Mouse (Mus musculus) G1E (cell line): ENCODE results near the gene Gpm6a. TPM values are rescaled to one million over a fixed set of nuclear protein-coding genes. Genes with fewer than 3 reads are reported as not detected.

ENCODE experiments used
- ATAC-seq: 2 replicates; pipeline ENCODE4 v1.8.0; 2016; ENCODE audit warnings: mild to moderate bottlenecking; ENCODE audit not compliant: insufficient number of reproducible peaks, poor library complexity, low FRiP score, severe bottlenecking; ENCODE audit errors: extremely low read depth
- DNase-seq: peaks from one replicate; pipeline ENCODE4 v3.0.0; 2012; ENCODE audit warnings: low spot score
- H3K27me3 ChIP-seq: 2 replicates; pipeline ENCODE4 v1.6.1; 2012; ENCODE audit warnings: mild to moderate bottlenecking, low read length, inconsistent platforms; ENCODE audit not compliant: insufficient read depth
- H3K36me3 ChIP-seq: replicated peaks from 2 replicates; pipeline ENCODE3; 2012; ENCODE audit warnings: mild to moderate bottlenecking, inconsistent platforms
- H3K4me1 ChIP-seq: 2 replicates; pipeline ENCODE4 v1.6.1; 2012; ENCODE audit warnings: low read depth, low read length, inconsistent platforms, mixed read lengths; ENCODE audit not compliant: insufficient read depth
- H3K4me3 ChIP-seq: 2 replicates; pipeline ENCODE4 v1.5.1; 2012; ENCODE audit warnings: low read depth, mild to moderate bottlenecking, inconsistent platforms, low read length, moderate library complexity, mixed read lengths
- H3K9me3 ChIP-seq: replicated peaks from 2 replicates; pipeline ENCODE4 v1.6.1; 2012; ENCODE audit warnings: inconsistent platforms
- CTCF ChIP-seq: IDR thresholded peaks from 2 replicates; pipeline ENCODE4 v1.5.1; 2012; ENCODE audit warnings: low read depth, low read length, inconsistent platforms, mixed read lengths
- GATA1 ChIP-seq: IDR thresholded peaks from 2 replicates; pipeline ENCODE4 v1.6.1; 2012; ENCODE audit warnings: borderline replicate concordance, low read length, inconsistent platforms, mixed read lengths
- GATA2 ChIP-seq: IDR thresholded peaks from 2 replicates; pipeline ENCODE4 v1.6.1; 2012; ENCODE audit warnings: low read depth, low read length, inconsistent platforms, borderline replicate concordance
- POLR2AphosphoS5 ChIP-seq: IDR thresholded peaks from 2 replicates; pipeline ENCODE4 v1.6.1; 2012; ENCODE audit warnings: low read depth, low read length, inconsistent platforms; ENCODE audit not compliant: insufficient replicate concordance
- TAL1 ChIP-seq: conservative IDR thresholded peaks from 2 replicates; pipeline ENCODE4 v1.6.1; 2012; ENCODE audit warnings: low read depth, low read length, inconsistent platforms, mixed read lengths
- polyA plus RNA-seq: library from polyadenylated mRNA; stranded (reverse); fragments of >175 nt; gene quantifications from 2 replicates; pipeline ENCODE4 v1.2.3, GENCODE M21; 2012
- total RNA-seq, 2 experiments: library from RNA; stranded (forward) in 1 of 2; stranded (reverse) in 1 of 2; fragments of 200-1000 nt in 1 of 2; fragments of >200 nt in 1 of 2; fragmentation: Nextera tagmentation in 1 of 2; gene quantifications; 2 replicates each; pipeline ENCODE4 v1.2.3; 2014 to 2017

The Gpm6a gene
- total and polyA plus RNA-seq, 3 experiments, result not detected

- H3K36me3 ChIP-seq, result no peaks in the 10 kb centered on the region
- H3K27me3 ChIP-seq, result no peaks in the 10 kb centered on the region
- ATAC-seq (no peak), DNase-seq (no peak)
- H3K4me1 ChIP-seq, result no peaks in the 10 kb centered on the region
- TF ChIP-seq GATA1, result no peak
- no peak for TF ChIP-seq GATA2
- TF ChIP-seq POLR2AphosphoS5, result no peak
- no peak for TF ChIP-seq CTCF
- TF ChIP-seq TAL1, result no peak
- H3K9me3 ChIP-seq, result no peaks in the 10 kb centered on the region
- H3K4me3 ChIP-seq, result no peak overlapping the region
These were observed 1.3 kb upstream of the Gpm6a start for GRCm38 (mm10) chr8:54953351-54953750.

DNA sequence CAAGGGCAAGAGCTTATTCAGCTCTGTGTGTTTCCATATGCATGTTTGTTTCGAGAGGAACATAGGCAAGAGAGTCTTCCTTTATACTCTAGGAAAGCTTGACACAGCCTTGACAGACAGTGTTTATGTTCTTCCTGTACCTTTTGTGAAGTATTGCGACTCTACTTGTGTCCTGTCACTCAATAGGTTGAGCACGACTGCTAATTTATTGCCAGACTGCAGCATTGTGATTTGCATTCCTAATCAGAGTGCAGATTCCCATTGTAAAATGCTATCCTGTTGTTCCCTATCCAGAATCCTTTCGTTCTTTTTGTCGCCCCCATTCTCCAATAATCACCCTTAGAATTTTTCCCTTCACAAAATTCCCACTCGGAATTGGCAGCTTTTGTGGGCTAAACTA is 613 bp upstream of the Gpm6a start:
- no peaks in the 10 kb centered on the region for H3K27me3 ChIP-seq
- H3K4me3 ChIP-seq, result no peak overlapping the region
- TF ChIP-seq TAL1 (no peak), GATA1 (no peak), GATA2 (no peak), CTCF (no peak), POLR2AphosphoS5 (no peak)
- H3K4me1 ChIP-seq, result no peaks in the 10 kb centered on the region
- DNase-seq (no peak), ATAC-seq (no peak)
- H3K36me3 ChIP-seq, result no peaks in the 10 kb centered on the region
- no peaks in the 10 kb centered on the region for H3K9me3 ChIP-seq

GRCm38 (mm10) chr8:54955456-54955800 is 785 bp downstream of the Gpm6a start:
- Histone ChIP-seq H3K9me3 (no peaks in the 10 kb centered on the region), H3K27me3 (no peaks in the 10 kb centered on the region), H3K4me3 (no peak overlapping the region), H3K4me1 (no peaks in the 10 kb centered on the region), H3K36me3 (no peaks in the 10 kb centered on the region)
- TF ChIP-seq TAL1 (no peak), CTCF (no peak), GATA1 (no peak)
- DNase-seq (no peak), ATAC-seq (no peak)

- Histone ChIP-seq H3K9me3 (no peaks in the 10 kb centered on the region), H3K27me3 (no peaks in the 10 kb centered on the region), H3K4me3 (no peak overlapping the region), H3K4me1 (no peaks in the 10 kb centered on the region), H3K36me3 (no peaks in the 10 kb centered on the region)
- ATAC-seq (no peak), DNase-seq (no peak)
- TF ChIP-seq POLR2AphosphoS5 (no peak), CTCF (no peak), TAL1 (no peak), GATA2 (no peak), GATA1 (no peak)
These were observed 1.4 kb downstream of the Gpm6a start for GRCm38 (mm10) chr8:54955935-54956573.

DNA sequence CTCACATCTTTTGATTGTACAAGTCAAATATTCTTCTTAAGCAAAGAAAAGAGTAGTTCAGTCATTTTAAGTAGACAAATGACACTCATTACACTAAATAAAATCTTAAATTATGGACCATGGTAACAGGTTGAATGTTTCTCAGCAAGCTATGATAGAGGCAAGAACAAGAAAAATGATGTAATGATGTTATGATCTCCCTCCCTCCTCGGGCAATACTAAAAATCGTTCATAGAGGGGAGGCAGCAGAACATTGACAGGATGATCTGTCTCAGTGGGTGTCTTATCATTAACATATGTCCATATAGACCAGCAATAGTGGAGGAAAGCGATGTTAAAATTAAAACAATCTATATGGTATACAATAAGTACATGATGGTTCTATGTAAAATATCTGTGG is 2.1 kb downstream of the Gpm6a start:
- no peaks in the 10 kb centered on the region for H3K9me3 ChIP-seq
- no peaks in the 10 kb centered on the region for H3K27me3 ChIP-seq
- ATAC-seq (no peak), DNase-seq (no peak)
- H3K4me3 ChIP-seq, result no peak overlapping the region
- TF ChIP-seq GATA1 (no peak), POLR2AphosphoS5 (no peak), GATA2 (no peak), TAL1 (no peak), CTCF (no peak)
- no peaks in the 10 kb centered on the region for H3K36me3 ChIP-seq
- no peaks in the 10 kb centered on the region for H3K4me1 ChIP-seq

- H3K9me3 ChIP-seq, result no peaks in the 10 kb centered on the region
- H3K36me3 ChIP-seq, result no peaks in the 10 kb centered on the region
- H3K4me3 ChIP-seq, result no peak overlapping the region
- ATAC-seq, result no peak
- no peaks in the 10 kb centered on the region for H3K27me3 ChIP-seq
- DNase-seq, result no peak
- H3K4me1 ChIP-seq, result no peaks in the 10 kb centered on the region
- TF ChIP-seq TAL1 (no peak), GATA1 (no peak), GATA2 (no peak), CTCF (no peak), POLR2AphosphoS5 (no peak)
These were observed 2.9 kb downstream of the Gpm6a start for GRCm38 (mm10) chr8:54957506-54957905.

- no peaks in the 10 kb centered on the region for H3K9me3 ChIP-seq
- H3K4me1 ChIP-seq, result no peaks in the 10 kb centered on the region
- ATAC-seq (no peak), DNase-seq (no peak)
- TF ChIP-seq GATA2 (no peak), CTCF (no peak), POLR2AphosphoS5 (no peak), GATA1 (no peak), TAL1 (no peak)
- H3K27me3 ChIP-seq, result no peaks in the 10 kb centered on the region
- H3K4me3 ChIP-seq, result no peak overlapping the region
- H3K36me3 ChIP-seq, result no peaks in the 10 kb centered on the region
These were observed 6.9 kb downstream of the Gpm6a start for GRCm38 (mm10) chr8:54961571-54961970.
